Mouse (Mus musculus) heart, adult 8-10 months (tissue): ENCODE data around the gene Olfr948. TPM values are rescaled to one million over a fixed set of nuclear protein-coding genes. Genes with fewer than 3 reads are reported as not detected.

Experiments
- DNase-seq: peaks from one replicate; pipeline ENCODE4 v3.0.0; 2022; ENCODE audit warnings: low spot score
- total RNA-seq, 4 experiments: library from RNA; stranded (reverse); gene quantifications; 2 replicates each; pipeline ENCODE4 v1.2.4; 2022

The Olfr948 gene
- total RNA-seq, result not detected

DNA sequence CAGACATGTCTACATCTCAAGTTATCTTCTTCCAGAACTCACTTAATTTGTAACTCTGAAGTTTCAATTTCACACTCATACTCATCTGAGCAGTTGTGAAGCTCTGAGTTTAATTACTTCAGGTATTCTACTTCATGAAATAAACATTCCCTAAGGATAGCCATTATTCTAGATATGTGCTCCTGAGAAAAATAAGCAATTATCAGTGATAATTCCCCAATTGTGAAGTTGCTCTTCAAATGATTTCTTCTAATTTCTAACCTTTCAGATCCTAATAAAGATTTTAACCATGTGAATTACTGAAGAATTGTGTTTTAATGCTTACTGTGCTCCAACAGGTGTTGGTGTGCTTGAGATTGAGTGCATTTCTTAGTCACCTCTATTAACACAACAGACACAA lies at the start of gene Olfr948:
Olfr948 (minus strand) TSS at position 101 of the 400 bp plus-strand sequence.
- DNase-seq, result no peak

DNA sequence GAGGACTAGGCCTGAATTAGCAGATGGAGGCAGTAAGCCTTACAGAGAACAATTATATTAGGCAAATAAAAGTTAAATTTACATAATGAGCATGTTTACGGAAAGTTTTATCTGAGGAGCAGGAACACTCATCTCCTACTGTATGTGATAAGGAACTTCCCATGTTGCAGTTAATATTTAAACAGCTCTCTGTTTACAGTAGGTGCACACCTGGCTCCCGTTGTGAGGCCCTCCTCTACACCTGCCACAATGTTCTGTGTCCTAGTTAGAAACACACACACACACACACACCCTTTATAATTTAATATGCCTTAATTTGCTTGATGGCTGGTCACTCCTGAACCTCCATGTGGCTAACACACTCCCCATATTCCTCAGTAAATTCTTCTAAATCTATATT lies 38.7 kb downstream of the Olfr948 start:
- DNase-seq, result no peak

DNA sequence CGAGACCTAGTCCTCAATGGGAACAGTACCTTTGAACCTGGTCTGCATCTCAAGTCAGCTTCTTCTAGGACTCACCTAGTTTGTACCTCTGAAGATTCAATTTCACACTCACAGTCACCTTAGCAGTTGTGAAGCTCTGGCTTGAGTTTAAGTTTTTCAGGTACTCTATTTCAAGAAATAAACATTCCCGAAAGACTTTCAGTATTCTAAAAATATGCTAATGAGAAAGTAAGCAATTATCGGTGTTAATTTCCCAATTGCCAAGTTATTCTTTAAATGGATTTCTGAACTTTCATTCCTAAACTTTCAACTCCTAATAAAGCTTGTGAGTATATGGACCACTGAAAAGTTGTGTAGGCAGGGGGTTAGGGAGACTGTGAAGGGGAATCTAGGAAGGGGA lies 49.1 kb downstream of the Olfr948 start, which contains the start of gene Olfr945:
Olfr945 (minus strand) TSS at position 101 of the 400 bp plus-strand sequence.
- no peak for DNase-seq

Other genes with a start within 250 kb of the Olfr948 start
- not detected for gene Olfr938, start 247.2 kb downstream of the Olfr948 start, total RNA-seq
- not detected for gene Olfr27, start 197.9 kb downstream of the Olfr948 start, total RNA-seq
- not detected for gene Olfr943, start 159.7 kb downstream of the Olfr948 start, total RNA-seq
- gene Olfr944, start 124.1 kb downstream of the Olfr948 start, total RNA-seq, result not detected
- gene Olfr1537, start 76.1 kb downstream of the Olfr948 start, total RNA-seq, result not detected
- gene Olfr945, start 49.2 kb downstream of the Olfr948 start, total RNA-seq, result not detected
- not detected for gene Olfr951, start 61.4 kb upstream of the Olfr948 start, total RNA-seq
- not detected for gene Olfr952, start 101.1 kb upstream of the Olfr948 start, total RNA-seq
- gene Olfr954, start 130.7 kb upstream of the Olfr948 start, total RNA-seq, result not detected
- gene Olfr955, start 145.9 kb upstream of the Olfr948 start, total RNA-seq, result not detected
- not detected for gene Olfr44, start 167.9 kb upstream of the Olfr948 start, total RNA-seq
- gene Olfr957, start 189.8 kb upstream of the Olfr948 start, total RNA-seq, result not detected
- not detected for gene Olfr958, start 228.0 kb upstream of the Olfr948 start, total RNA-seq
- not detected for gene Olfr959, start 249.5 kb upstream of the Olfr948 start, total RNA-seq